Mouse (Mus musculus): ENCODE measurements at regions not wholly inside any gene's neighbourhood (a gene's known extent, or its start where the extent isn't known, plus 50 kb on each side); places are given as distances from the start of the nearest gene placed in this dataset.

- TF ChIP-seq POLR2A (IDR thresholded peaks at IDR 0.05; ENCODE audit: control insufficient read depth, low read depth, low read length) (no peak), CTCF (IDR thresholded peaks at IDR 0.05; ENCODE audit: control insufficient read depth, insufficient read depth, insufficient replicate concordance, low read depth, low read length) (no peak)
These were observed 132.4 kb downstream of the Inhbb start for GRCm38 (mm10) chr1:119289516-119290164.
